Comparison of ENCODE assay signal across 8 mouse cellular contexts in genomic region chr14:114790946-114791830, GRCm38 (mm10).
DNase-seq lines count a peak whose midpoint lies in the region; ATAC-seq and TF ChIP-seq lines count a peak whose summit lies in the region.

No protein-coding gene starts in this region.

- H3K27ac ChIP-seq in ES-Bruce4 (ENCODE audit: insufficient read depth, low read length) = no peak overlapping the region
- no peak overlapping the region for H3K27ac ChIP-seq in embryonic facial prominence, embryonic 13.5 days
- H3K27ac ChIP-seq in liver, embryonic 14.5 days = no peak overlapping the region
- no peak overlapping the region for H3K27ac ChIP-seq in neural tube, embryonic 14.5 days (ENCODE audit: low read depth, low read length)

- H3K4me3 ChIP-seq in ES-Bruce4 (ENCODE audit: low read depth, low read length) = no peak overlapping the region
- peak overlapping the region; percentile 20; the same call in 1 of the 2 replicates for H3K4me3 ChIP-seq in embryonic facial prominence, embryonic 13.5 days
- no peak overlapping the region for H3K4me3 ChIP-seq in liver, embryonic 14.5 days (ENCODE audit: insufficient read depth in 1 of 2, low read depth in 2 of 2, low read length in 2 of 2)
- H3K4me3 ChIP-seq in neural tube, embryonic 14.5 days (ENCODE audit: low read depth, low read length) = peak overlapping the region; percentile 4; the same call in 1 of the 2 replicates

- H3K36me3 ChIP-seq in ES-Bruce4 (ENCODE audit: control insufficient read depth, insufficient read depth, low read length, poor library complexity, severe bottlenecking) = no peaks in the 10 kb centered on the region
- H3K36me3 ChIP-seq in embryonic facial prominence, embryonic 13.5 days = no peaks in the 10 kb centered on the region
- no peaks in the 10 kb centered on the region for H3K36me3 ChIP-seq in liver, embryonic 14.5 days (replicated peaks; ENCODE audit: control insufficient read depth, insufficient read depth, low read depth)
- no peaks in the 10 kb centered on the region for H3K36me3 ChIP-seq in neural tube, embryonic 14.5 days (ENCODE audit: control insufficient read depth, insufficient read depth, low read length)

- H3K4me2 ChIP-seq in embryonic facial prominence, embryonic 13.5 days = peak overlapping the region; percentile 33
- H3K4me2 ChIP-seq in liver, embryonic 14.5 days (ENCODE audit: low read depth) = peak overlapping the region; percentile 20; the same call in 1 of the 2 replicates
- peak overlapping the region; percentile 34; the same call in 1 of the 2 replicates for H3K4me2 ChIP-seq in neural tube, embryonic 14.5 days (ENCODE audit: low read depth, low read length)

- WGBS in embryonic facial prominence, embryonic 13.5 days = 23% methylated on average over 13 of the region's 13 CpGs
- WGBS in liver, embryonic 14.5 days (ENCODE audit: insufficient replicate concordance) = 19% methylated on average over 13 of the region's 13 CpGs
- 19% methylated on average over 13 of the region's 13 CpGs for WGBS in neural tube, embryonic 14.5 days

- peak; percentile 4 for TF ChIP-seq CTCF in ES-Bruce4 (IDR thresholded peaks at IDR 0.05; ENCODE audit: low read depth, low read length)
- peak; percentile 69 for TF ChIP-seq CTCF in liver, embryonic 14.5 days (IDR thresholded peaks at IDR 0.05; ENCODE audit: low read depth)

- ATAC-seq in embryonic facial prominence, embryonic 13.5 days (ENCODE audit: insufficient number of reproducible peaks, insufficient read depth, low FRiP score, low TSS enrichment, low read depth) = no peak
- no peak for ATAC-seq in liver, embryonic 14.5 days (ENCODE audit: insufficient read depth)
- peak; percentile 89 for ATAC-seq in neural tube, embryonic 14.5 days (ENCODE audit: low read depth)

- DNase-seq in adrenal gland, postnatal 14 days = peak; percentile 62
- DNase-seq in heart, postnatal 10 days = peak; percentile 63 to 73
- DNase-seq in kidney, postnatal 36 days = peak; percentile 28 to 82
- peak in 2 of 3 experiments; percentile 2 to 4 for DNase-seq in liver, embryonic 14.5 days (ENCODE audit: low read depth in 3 of 3, low spot score in 3 of 3)
- DNase-seq in urinary bladder, postnatal 4 days (ENCODE audit: low spot score in 2 of 2) = peak; percentile 23 to 67

- intact Hi-C loops in heart, postnatal 10 days (cut with DNase I) = no loop called here

- no peaks in the 10 kb centered on the region for H3K27me3 ChIP-seq in ES-Bruce4 (ENCODE audit: control insufficient read depth, insufficient read depth, low read length, poor library complexity, severe bottlenecking)
- H3K27me3 ChIP-seq in embryonic facial prominence, embryonic 13.5 days = peaks cover 4% of the 10 kb centered on the region; the same call in 1 of the 2 replicates
- no peaks in the 10 kb centered on the region for H3K27me3 ChIP-seq in liver, embryonic 14.5 days (ENCODE audit: control insufficient read depth, insufficient read depth, low read length)
- no peaks in the 10 kb centered on the region for H3K27me3 ChIP-seq in neural tube, embryonic 14.5 days (ENCODE audit: control insufficient read depth, insufficient read depth, low read length)

- H3K4me1 ChIP-seq in ES-Bruce4 (ENCODE audit: control insufficient read depth, insufficient read depth, low read length) = no peaks in the 10 kb centered on the region
- H3K4me1 ChIP-seq in embryonic facial prominence, embryonic 13.5 days = no peaks in the 10 kb centered on the region
- no peaks in the 10 kb centered on the region for H3K4me1 ChIP-seq in liver, embryonic 14.5 days (replicated peaks; ENCODE audit: control insufficient read depth in 2 of 2, insufficient read depth in 2 of 2, low read length in 1 of 2)
- H3K4me1 ChIP-seq in neural tube, embryonic 14.5 days (ENCODE audit: control insufficient read depth, insufficient read depth, low read length) = no peaks in the 10 kb centered on the region

- H3K9ac ChIP-seq in ES-Bruce4 (ENCODE audit: low read depth, poor library complexity, severe bottlenecking) = no peak overlapping the region
- no peak overlapping the region for H3K9ac ChIP-seq in embryonic facial prominence, embryonic 13.5 days
- no peak overlapping the region for H3K9ac ChIP-seq in liver, embryonic 14.5 days (replicated peaks)
- no peak overlapping the region for H3K9ac ChIP-seq in neural tube, embryonic 14.5 days (replicated peaks; ENCODE audit: low read depth, low read length)

- no peak for TF ChIP-seq POLR2A in ES-Bruce4 (IDR thresholded peaks at IDR 0.05; ENCODE audit: insufficient read depth, low read length)

- TF ChIP-seq EP300 in ES-Bruce4 (IDR thresholded peaks at IDR 0.05; ENCODE audit: insufficient read depth, low read depth, low read length) = no peak
- TF ChIP-seq EP300 in liver, embryonic 14.5 days (IDR thresholded peaks at IDR 0.05; ENCODE audit: low read depth) = no peak

- H3K9me3 ChIP-seq in ES-Bruce4 (replicated peaks; ENCODE audit: control insufficient read depth, insufficient read depth, low read length, poor library complexity, severe bottlenecking) = no peaks in the 10 kb centered on the region
- no peaks in the 10 kb centered on the region for H3K9me3 ChIP-seq in embryonic facial prominence, embryonic 13.5 days
- no peaks in the 10 kb centered on the region for H3K9me3 ChIP-seq in liver, embryonic 14.5 days (ENCODE audit: control insufficient read depth, low read length)
- H3K9me3 ChIP-seq in neural tube, embryonic 14.5 days (ENCODE audit: control insufficient read depth, low read length) = no peaks in the 10 kb centered on the region

Comparison
In these comparisons a context has a peak if more than half of its experiments do, and no peak if none do; other contexts are left out.
1. H3K4me3 ChIP-seq: peak in embryonic facial prominence, embryonic 13.5 days (single experiment) and neural tube, embryonic 14.5 days (single experiment); none in ES-Bruce4 (single experiment) and liver, embryonic 14.5 days (0 of 2).
2. DNase-seq: peak in every context shown above with its lines; median percentile 68 in heart, postnatal 10 days; 62 in adrenal gland, postnatal 14 days; 55 in kidney, postnatal 36 days; 45 in urinary bladder, postnatal 4 days; 3 in liver, embryonic 14.5 days.
3. Peak in every context shown above with its lines, with median percentiles within 50 percentile points of each other: H3K4me2 ChIP-seq.